Mouse (Mus musculus) hindbrain, embryonic 11.5 days (tissue): ENCODE measurements around the gene 1110017D15Rik. TPM values are rescaled to one million over a fixed set of nuclear protein-coding genes. Genes with fewer than 3 reads are reported as not detected.

Experiments
- ATAC-seq: fragments of 200-750 bp; cut with Nextera tagmentation; 2 replicates; pipeline ENCODE4 v1.8.0; 2017; ENCODE audit warnings: mild to moderate bottlenecking, moderate TSS enrichment, moderate library complexity; ENCODE audit not compliant: low FRiP score
- DNase-seq: peaks from one replicate; pipeline ENCODE4 v3.0.0-alpha.2; 2015; ENCODE audit warnings: low spot score
- H3K27ac ChIP-seq: fragments of 300-500 bp; sonication (generic); 2 replicates; pipeline ENCODE4 v1.5.1; 2014; ENCODE audit warnings: mild to moderate bottlenecking, low read depth, low read length
- H3K27me3 ChIP-seq: fragments of 300-500 bp; sonication (generic); 2 replicates; pipeline ENCODE4 v1.6.1; 2014; ENCODE audit warnings: mild to moderate bottlenecking, low read length, moderate library complexity, mixed read lengths; ENCODE audit not compliant: control insufficient read depth, insufficient read depth
- H3K36me3 ChIP-seq: fragments of 300-500 bp; sonication (generic); 2 replicates; pipeline ENCODE4 v1.6.1; 2014; ENCODE audit warnings: mild to moderate bottlenecking, low read length, moderate library complexity, mixed read lengths; ENCODE audit not compliant: control insufficient read depth, insufficient read depth
- H3K4me1 ChIP-seq: fragments of 300-500 bp; sonication (generic); replicated peaks from 2 replicates; pipeline ENCODE4 v1.6.1; 2014; ENCODE audit warnings: low read length, mixed read lengths; ENCODE audit not compliant: control insufficient read depth, insufficient read depth
- H3K4me2 ChIP-seq: fragments of 300-500 bp; sonication (generic); replicated peaks from 2 replicates; pipeline ENCODE4 v1.6.1; 2014; ENCODE audit warnings: mild to moderate bottlenecking, low read depth, low read length
- H3K4me3 ChIP-seq: fragments of 300-500 bp; sonication (generic); 2 replicates; pipeline ENCODE4 v1.5.1; 2014; ENCODE audit warnings: low read depth, low read length
- H3K9ac ChIP-seq: fragments of 300-500 bp; sonication (generic); 2 replicates; pipeline ENCODE4 v1.6.1; 2014; ENCODE audit warnings: low read depth, low read length
- H3K9me3 ChIP-seq: fragments of 300-500 bp; sonication (generic); 2 replicates; pipeline ENCODE4 v1.6.1; 2016; ENCODE audit warnings: low read length; ENCODE audit not compliant: control insufficient read depth
- WGBS: fragments of 180-500 bp; shearing (Covaris S2); extraction: QIAGEN DNeasy Blood & Tissue Kit; methylation state at CpG from one replicate; pipeline ENCODE4 v1.1.7; 2014; 5-methylcytosine and 5-hydroxymethylcytosine counted together
- polyA plus RNA-seq: library from polyadenylated mRNA; unstranded; fragments of >200 nt; fragmentation: Nextera tagmentation; extraction: Ambion mirVana; gene quantifications from 2 replicates; pipeline ENCODE4 v1.2.1, GENCODE M21; 2014

1110017D15Rik gene
- polyA plus RNA-seq, 1 experiment from 2014 or later = 14.3 TPM

- no peak overlapping the region for H3K9ac ChIP-seq
- DNase-seq (peak; percentile 53), ATAC-seq (no peak)
- no peaks in the 10 kb centered on the region for H3K36me3 ChIP-seq
- H3K4me2 ChIP-seq = no peak overlapping the region
- H3K4me1 ChIP-seq = no peaks in the 10 kb centered on the region
- no peak overlapping the region for H3K27ac ChIP-seq
- WGBS = 23% methylated on average over 8 of the region's 8 CpGs
- no peaks in the 10 kb centered on the region for H3K9me3 ChIP-seq
- H3K4me3 ChIP-seq = no peak overlapping the region
- no peaks in the 10 kb centered on the region for H3K27me3 ChIP-seq
Observed at GRCm38 (mm10) chr4:41545985-41546384, 28.9 kb upstream of the 1110017D15Rik start.

GRCm38 (mm10) chr4:41542136-41542535, 25.0 kb upstream of the 1110017D15Rik start:
- no peak for ATAC-seq

GRCm38 (mm10) chr4:41534866-41535265, 17.7 kb upstream of the 1110017D15Rik start:
- Histone ChIP-seq H3K4me2 (no peak overlapping the region), H3K9ac (no peak overlapping the region), H3K9me3 (no peaks in the 10 kb centered on the region), H3K4me3 (no peak overlapping the region), H3K27me3 (no peaks in the 10 kb centered on the region), H3K27ac (no peak overlapping the region), H3K4me1 (no peaks in the 10 kb centered on the region), H3K36me3 (no peaks in the 10 kb centered on the region)
- 76% methylated on average over 5 of the region's 5 CpGs for WGBS
- no peak for DNase-seq
- ATAC-seq = no peak

More at GRCm38 (mm10) chr4:41542136-41542535, 25.0 kb upstream of the 1110017D15Rik start:
- no peak for DNase-seq
- WGBS = 85% methylated on average over 8 of the region's 8 CpGs
- Histone ChIP-seq H3K9me3 (no peaks in the 10 kb centered on the region), H3K4me2 (no peak overlapping the region), H3K9ac (no peak overlapping the region), H3K27ac (no peak overlapping the region), H3K36me3 (no peaks in the 10 kb centered on the region), H3K4me1 (no peaks in the 10 kb centered on the region), H3K27me3 (no peaks in the 10 kb centered on the region), H3K4me3 (no peak overlapping the region)

GRCm38 (mm10) chr4:41532420-41532819, 15.3 kb upstream of the 1110017D15Rik start:
- WGBS = 22% methylated on average over 6 of the region's 6 CpGs
- no peak overlapping the region for H3K4me3 ChIP-seq

GRCm38 (mm10) chr4:41527996-41528395, 10.9 kb upstream of the 1110017D15Rik start:
- Histone ChIP-seq H3K9me3 (no peaks in the 10 kb centered on the region), H3K36me3 (no peaks in the 10 kb centered on the region), H3K4me1 (peaks cover 16% of the 10 kb centered on the region), H3K4me3 (no peak overlapping the region), H3K27ac (peak overlapping the region; percentile 75), H3K4me2 (no peak overlapping the region), H3K9ac (no peak overlapping the region), H3K27me3 (no peaks in the 10 kb centered on the region)
- ATAC-seq (0 out of 2 replicates have a peak, but pooled peaks have one; percentile 36), DNase-seq (peak; percentile 38)
- 25% methylated on average over 8 of the region's 8 CpGs for WGBS

More at GRCm38 (mm10) chr4:41532420-41532819, 15.3 kb upstream of the 1110017D15Rik start:
- DNase-seq (peak; percentile 64), ATAC-seq (no peak)
- no peak overlapping the region for H3K27ac ChIP-seq
- H3K4me2 ChIP-seq = no peak overlapping the region
- no peaks in the 10 kb centered on the region for H3K36me3 ChIP-seq
- H3K9ac ChIP-seq = no peak overlapping the region
- H3K9me3 ChIP-seq = no peaks in the 10 kb centered on the region
- H3K4me1 ChIP-seq = peaks cover 12% of the 10 kb centered on the region
- H3K27me3 ChIP-seq = no peaks in the 10 kb centered on the region

GRCm38 (mm10) chr4:41527076-41527475, 9.9 kb upstream of the 1110017D15Rik start:
- Histone ChIP-seq H3K4me1 (peaks cover 16% of the 10 kb centered on the region), H3K4me2 (peak overlapping the region; percentile 6; the same call in 1 of the 2 replicates)
- ATAC-seq = peak; percentile 42; the same call in 1 of the 2 replicates

GRCm38 (mm10) chr4:41526553-41526952, 9.4 kb upstream of the 1110017D15Rik start:
- no peaks in the 10 kb centered on the region for H3K27me3 ChIP-seq
- H3K4me3 ChIP-seq = no peak overlapping the region
- WGBS = 37% methylated on average over 7 of the region's 7 CpGs
- no peak for ATAC-seq
- peaks cover 16% of the 10 kb centered on the region for H3K4me1 ChIP-seq
- peak overlapping the region; percentile 75 for H3K27ac ChIP-seq
- H3K4me2 ChIP-seq = peak overlapping the region; percentile 6; the same call in 1 of the 2 replicates
- no peaks in the 10 kb centered on the region for H3K36me3 ChIP-seq
- DNase-seq = peak; percentile 38
- no peaks in the 10 kb centered on the region for H3K9me3 ChIP-seq
- peak overlapping the region; percentile 17; the same call in 1 of the 2 replicates for H3K9ac ChIP-seq

More at GRCm38 (mm10) chr4:41527076-41527475, 9.9 kb upstream of the 1110017D15Rik start:
- no peaks in the 10 kb centered on the region for H3K9me3 ChIP-seq
- H3K4me3 ChIP-seq = no peak overlapping the region
- H3K36me3 ChIP-seq = no peaks in the 10 kb centered on the region
- no peak for DNase-seq
- H3K27me3 ChIP-seq = no peaks in the 10 kb centered on the region
- peak overlapping the region; percentile 17 for H3K9ac ChIP-seq
- peak overlapping the region; percentile 75 for H3K27ac ChIP-seq
- 18% methylated on average over 13 of the region's 13 CpGs for WGBS

- ATAC-seq (no peak), DNase-seq (no peak)
- H3K36me3 ChIP-seq = no peaks in the 10 kb centered on the region
- no peak overlapping the region for H3K9ac ChIP-seq
- no peak overlapping the region for H3K27ac ChIP-seq
- no peaks in the 10 kb centered on the region for H3K27me3 ChIP-seq
- no peak overlapping the region for H3K4me3 ChIP-seq
- H3K4me1 ChIP-seq = peaks cover 16% of the 10 kb centered on the region
- no peak overlapping the region for H3K4me2 ChIP-seq
- 78% methylated on average over 9 of the region's 9 CpGs for WGBS
- no peaks in the 10 kb centered on the region for H3K9me3 ChIP-seq
Observed at GRCm38 (mm10) chr4:41524829-41525228, 7.7 kb upstream of the 1110017D15Rik start.

GRCm38 (mm10) chr4:41523839-41524238, 6.7 kb upstream of the 1110017D15Rik start:
- Histone ChIP-seq H3K9ac (no peak overlapping the region), H3K27ac (no peak overlapping the region), H3K9me3 (no peaks in the 10 kb centered on the region), H3K36me3 (no peaks in the 10 kb centered on the region), H3K4me3 (no peak overlapping the region), H3K4me1 (peaks cover 16% of the 10 kb centered on the region), H3K4me2 (no peak overlapping the region), H3K27me3 (no peaks in the 10 kb centered on the region)
- ATAC-seq (no peak), DNase-seq (no peak)
- WGBS = 79% methylated on average over 7 of the region's 7 CpGs
